Mouse (Mus musculus): ENCODE measurements at regions not wholly inside any gene's neighbourhood (a gene's known extent, or its start where the extent isn't known, plus 50 kb on each side); places are given as distances from the start of the nearest gene placed in this dataset.

GRCm38 (mm10) chr16:22733772-22734528 lies 76.9 kb upstream of the Dgkg start:
- no peaks in the 10 kb centered on the region for H3K9me3 ChIP-seq (replicated peaks; ENCODE audit: insufficient read depth, low read length)
- peaks cover 0 to 2% of the 10 kb centered on the region in 2 experiments; a peak in 1 of 4 replicates for H3K27me3 ChIP-seq (ENCODE audit: control insufficient read depth in 1 of 2, insufficient read depth in 2 of 2, low read length in 2 of 2)
- no peaks in the 10 kb centered on the region for H3K36me3 ChIP-seq (ENCODE audit: control insufficient read depth in 1 of 2, insufficient read depth in 2 of 2, low read length in 2 of 2)
- TF ChIP-seq MXI1 (IDR thresholded peaks at IDR 0.05; ENCODE audit: low read depth, low read length) (no peak), MYC (IDR thresholded peaks at IDR 0.05; ENCODE audit: low read depth, low read length) (no peak), GATA1 (IDR thresholded peaks at IDR 0.05; ENCODE audit: low read depth, low read length) (no peak), ETS1 (IDR thresholded peaks at IDR 0.05; ENCODE audit: low read depth, low read length) (no peak), NELFE (IDR thresholded peaks at IDR 0.05; ENCODE audit: low read depth, low read length) (no peak), MAFK (IDR thresholded peaks at IDR 0.05; ENCODE audit: borderline replicate concordance, low read depth, low read length) (no peak), RCOR1 (IDR thresholded peaks at IDR 0.05; ENCODE audit: low read depth, low read length) (no peak), CHD2 (IDR thresholded peaks at IDR 0.05; ENCODE audit: low read length) (no peak), SIN3A (IDR thresholded peaks at IDR 0.05; ENCODE audit: low read length) (no peak)
- no peaks in the 10 kb centered on the region for H3K4me1 ChIP-seq (ENCODE audit: control insufficient read depth in 1 of 2, insufficient read depth in 2 of 2, low read length in 2 of 2)
- H3K27ac ChIP-seq (ENCODE audit: control insufficient read depth, low read depth, low read length), result no peak overlapping the region
- no peak overlapping the region for H3K4me3 ChIP-seq (ENCODE audit: control insufficient read depth in 1 of 2, insufficient read depth in 1 of 2, low read depth in 2 of 2, low read length in 2 of 2)
- H3K79me2 ChIP-seq (ENCODE audit: control insufficient read depth, insufficient read depth, low read length, poor library complexity), result no peaks in the 10 kb centered on the region
- H3K9ac ChIP-seq (ENCODE audit: control insufficient read depth, low read depth, low read length, poor library complexity, severe bottlenecking), result no peak overlapping the region
- DNase-seq (ENCODE audit: low read depth, low spot score), result no peak

- Histone ChIP-seq H3K4me3 (ENCODE audit: control insufficient read depth in 1 of 2, insufficient read depth in 1 of 2, low read depth in 2 of 2, low read length in 2 of 2) (no peak overlapping the region), H3K27ac (ENCODE audit: control insufficient read depth, low read depth, low read length) (no peak overlapping the region), H3K9ac (ENCODE audit: control insufficient read depth, low read depth, low read length, poor library complexity, severe bottlenecking) (no peak overlapping the region), H3K4me1 (ENCODE audit: control insufficient read depth in 1 of 2, insufficient read depth in 2 of 2, low read length in 2 of 2) (no peaks in the 10 kb centered on the region), H3K36me3 (ENCODE audit: control insufficient read depth in 1 of 2, insufficient read depth in 2 of 2, low read length in 2 of 2) (no peaks in the 10 kb centered on the region), H3K79me2 (ENCODE audit: control insufficient read depth, insufficient read depth, low read length, poor library complexity) (no peaks in the 10 kb centered on the region), H3K9me3 (replicated peaks; ENCODE audit: insufficient read depth, low read length) (no peaks in the 10 kb centered on the region), H3K27me3 (ENCODE audit: control insufficient read depth in 1 of 2, insufficient read depth in 2 of 2, low read length in 2 of 2) (0 out of 4 replicates have a peak, but pooled peaks cover 0 to 2% of the 10 kb centered on the region in 2 experiments)
- TF ChIP-seq ZKSCAN1 (IDR thresholded peaks at IDR 0.05; ENCODE audit: low read depth, low read length) (no peak), TAL1 (IDR thresholded peaks at IDR 0.05; ENCODE audit: low read length) (no peak)
- no peak for DNase-seq (ENCODE audit: low read depth, low spot score)
These were observed 72.1 kb upstream of the Dgkg start for GRCm38 (mm10) chr16:22729096-22729495.

- no peak overlapping the region for H3K4me3 ChIP-seq (ENCODE audit: control insufficient read depth in 1 of 2, insufficient read depth in 1 of 2, low read depth in 2 of 2, low read length in 2 of 2)
- no peak overlapping the region for H3K9ac ChIP-seq (ENCODE audit: control insufficient read depth, low read depth, low read length, poor library complexity, severe bottlenecking)
- no peak for DNase-seq (ENCODE audit: low read depth, low spot score)
- H3K27me3 ChIP-seq (ENCODE audit: control insufficient read depth in 1 of 2, insufficient read depth in 2 of 2, low read length in 2 of 2), result no peaks in the 10 kb centered on the region
- no peaks in the 10 kb centered on the region for H3K36me3 ChIP-seq (ENCODE audit: control insufficient read depth in 1 of 2, insufficient read depth in 2 of 2, low read length in 2 of 2)
- TF ChIP-seq RAD21 (IDR thresholded peaks at IDR 0.05; ENCODE audit: low read depth, low read length) (no peak), E2F4 (IDR thresholded peaks at IDR 0.05; ENCODE audit: borderline replicate concordance, low read depth, low read length) (no peak), POLR2AphosphoS2 (IDR thresholded peaks at IDR 0.05; ENCODE audit: low read length) (no peak), JUND (IDR thresholded peaks at IDR 0.05; ENCODE audit: low read depth, low read length) (no peak), NRF1 (IDR thresholded peaks at IDR 0.05; ENCODE audit: insufficient read depth, low read depth, low read length, poor library complexity, severe bottlenecking) (no peak), MXI1 (IDR thresholded peaks at IDR 0.05; ENCODE audit: low read depth, low read length) (no peak), ZC3H11A (IDR thresholded peaks at IDR 0.05; ENCODE audit: low read depth, low read length) (no peak), ZMIZ1 (IDR thresholded peaks at IDR 0.05; ENCODE audit: low read depth, low read length) (no peak), KAT2A (conservative IDR thresholded peaks at IDR 0.05; ENCODE audit: low read depth, low read length) (no peak), GATA1 (IDR thresholded peaks at IDR 0.05; ENCODE audit: low read depth, low read length) (no peak), SMC3 (IDR thresholded peaks at IDR 0.05; ENCODE audit: low read depth, low read length) (no peak), TCF12 (IDR thresholded peaks at IDR 0.05; ENCODE audit: low read depth, low read length) (no peak), USF1 (IDR thresholded peaks at IDR 0.05; ENCODE audit: low read depth, low read length) (no peak), MAFK (IDR thresholded peaks at IDR 0.05; ENCODE audit: borderline replicate concordance, low read depth, low read length) (no peak), NELFE (IDR thresholded peaks at IDR 0.05; ENCODE audit: low read depth, low read length) (no peak)
- no peak overlapping the region for H3K27ac ChIP-seq (ENCODE audit: control insufficient read depth, low read depth, low read length)
- no peaks in the 10 kb centered on the region for H3K9me3 ChIP-seq (replicated peaks; ENCODE audit: insufficient read depth, low read length)
- H3K79me2 ChIP-seq (ENCODE audit: control insufficient read depth, insufficient read depth, low read length, poor library complexity), result no peaks in the 10 kb centered on the region
- no peaks in the 10 kb centered on the region for H3K4me1 ChIP-seq (ENCODE audit: control insufficient read depth in 1 of 2, insufficient read depth in 2 of 2, low read length in 2 of 2)
These were observed 68.2 kb upstream of the Dgkg start for GRCm38 (mm10) chr16:22725261-22725660.
